Mouse (Mus musculus) layer of hippocampus, adult 2 months (tissue): ENCODE measurements around the gene Coa7. TPM values are rescaled to one million over a fixed set of nuclear protein-coding genes. Genes with fewer than 3 reads are reported as not detected.

Source experiments
- DNase-seq, 2 experiments: peaks; one replicate each; pipeline ENCODE4 v3.0.0; 2022; ENCODE audit warnings: low spot score in 2 of 2
- H3K27ac ChIP-seq: fragments of 200-600 bp; 2 replicates; pipeline ENCODE4 v1.8.1; 2022
- H3K4me3 ChIP-seq: fragments of 200-600 bp; 2 replicates; pipeline ENCODE4 v1.8.1; 2022; ENCODE audit warnings: mild to moderate bottlenecking
- CTCF ChIP-seq: fragments of 200-600 bp; conservative IDR thresholded peaks from 2 replicates; pipeline ENCODE4 v1.8.1; 2022; ENCODE audit warnings: antibody characterized with exemption, mild to moderate bottlenecking, moderate library complexity
- total RNA-seq, 2 experiments: library from RNA; stranded (reverse); gene quantifications; 2 replicates each; pipeline ENCODE4 v1.2.3; 2021

Gene Coa7
- total RNA-seq, 2 experiments from 2014 or later, result 28.8 to 31.6 TPM

DNA sequence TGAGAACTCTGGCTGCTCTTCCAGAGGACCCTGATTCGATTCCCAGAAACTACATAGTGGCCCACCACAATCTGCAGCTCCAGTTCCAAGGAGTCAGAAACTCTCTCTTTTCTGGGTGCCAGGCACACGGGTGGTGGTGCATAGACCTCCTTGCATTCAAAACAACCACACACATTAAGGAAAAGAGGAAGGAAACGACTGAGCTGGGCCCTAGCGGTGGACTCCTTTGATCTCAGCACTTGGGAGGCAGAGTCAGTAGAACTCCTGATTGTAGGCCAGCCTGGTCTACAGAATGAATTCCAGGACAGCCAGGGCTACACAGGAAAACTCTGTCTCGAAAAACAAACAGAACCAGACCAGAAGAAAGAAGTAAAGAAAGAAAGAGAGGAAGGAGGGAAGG, 4.4 kb upstream of the Coa7 start:
- no peak overlapping the region for H3K4me3 ChIP-seq
- no peak for DNase-seq
- H3K27ac ChIP-seq, result no peak overlapping the region
- TF ChIP-seq CTCF, result no peak

GRCm38 (mm10) chr4:108327071-108327579, 815 bp upstream of the Coa7 start:
- peak; percentile 18 to 39 for DNase-seq
- Histone ChIP-seq H3K4me3 (peak overlapping the region; percentile 95), H3K27ac (peak overlapping the region; percentile 99)
- peak; percentile 82 for TF ChIP-seq CTCF

- DNase-seq, result no peak
- Histone ChIP-seq H3K4me3 (no peak overlapping the region), H3K27ac (no peak overlapping the region)
- TF ChIP-seq CTCF, result no peak
These were observed 1.9 kb downstream of the Coa7 start for GRCm38 (mm10) chr4:108329840-108330239.

- TF ChIP-seq CTCF, result no peak
- Histone ChIP-seq H3K4me3 (no peak overlapping the region), H3K27ac (no peak overlapping the region)
- DNase-seq, result no peak
These were observed 4.1 kb downstream of the Coa7 start for GRCm38 (mm10) chr4:108332041-108332440.

- DNase-seq, result no peak
- TF ChIP-seq CTCF, result no peak
- no peak overlapping the region for H3K4me3 ChIP-seq
- peak overlapping the region; percentile 36; the same call in 1 of the 2 replicates for H3K27ac ChIP-seq
These were observed 7.5 kb downstream of the Coa7 start for GRCm38 (mm10) chr4:108335413-108335812.

DNA sequence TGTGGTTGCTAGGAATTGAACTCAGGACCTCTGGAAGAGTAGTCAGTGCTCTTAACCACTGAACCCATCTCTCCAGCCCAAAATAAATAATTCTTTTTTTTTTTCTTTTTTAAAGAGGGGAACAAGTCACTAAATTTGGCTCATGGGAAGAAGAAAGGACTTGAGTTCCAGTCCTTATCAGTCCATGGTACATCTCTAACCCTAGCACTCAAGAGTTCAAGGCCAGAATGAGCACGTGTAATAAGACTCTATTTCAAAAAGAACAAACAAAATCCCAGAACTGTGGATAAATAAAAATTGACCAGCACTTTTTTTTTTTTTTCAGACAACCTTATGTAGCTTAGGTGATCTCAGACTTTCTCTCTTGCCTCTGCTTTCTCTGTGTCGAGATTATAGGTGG, 8.8 kb downstream of the Coa7 start:
- no peak for DNase-seq
- 0 out of 2 replicates have a peak overlapping the region, but pooled peaks have one; percentile 87 for H3K27ac ChIP-seq
- TF ChIP-seq CTCF, result no peak; the same call in 1 of the 2 replicates
- H3K4me3 ChIP-seq, result no peak overlapping the region

- peak overlapping the region; percentile 87 for H3K27ac ChIP-seq
- TF ChIP-seq CTCF, result no peak
- H3K4me3 ChIP-seq, result no peak overlapping the region
- DNase-seq, result no peak
These were observed 9.9 kb downstream of the Coa7 start for GRCm38 (mm10) chr4:108337817-108338216.

DNA sequence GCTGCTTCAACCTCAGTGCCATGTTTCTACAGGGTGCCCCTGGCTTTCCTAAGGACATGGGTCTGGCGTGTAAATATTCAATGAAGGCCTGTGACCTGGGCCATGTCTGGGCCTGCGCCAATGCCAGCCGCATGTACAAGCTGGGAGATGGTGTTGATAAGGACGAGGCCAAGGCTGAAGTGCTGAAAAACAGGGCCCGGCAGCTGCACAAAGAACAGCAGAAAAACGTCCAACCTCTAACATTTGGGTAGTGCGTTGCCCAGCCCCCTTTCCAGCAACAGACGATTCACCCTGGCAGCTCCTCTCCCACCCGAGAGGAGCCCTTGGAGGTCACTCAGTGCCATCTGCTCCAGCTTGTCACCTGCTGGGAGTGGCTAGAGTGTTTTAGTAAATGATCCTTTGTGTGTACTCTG, 10.4 kb downstream of the Coa7 start:
- H3K4me3 ChIP-seq, result no peak overlapping the region
- no peak for TF ChIP-seq CTCF
- H3K27ac ChIP-seq, result peak overlapping the region; percentile 87
- DNase-seq, result no peak

- DNase-seq, result peak in 1 of 2 experiments; percentile 34
These were observed 10.9 kb downstream of the Coa7 start for GRCm38 (mm10) chr4:108338811-108339210.

GRCm38 (mm10) chr4:108339277-108339690, 11.3 kb downstream of the Coa7 start:
- peak; percentile 68 for DNase-seq
- peak; percentile 87 for TF ChIP-seq CTCF
- Histone ChIP-seq H3K4me3 (no peak overlapping the region), H3K27ac (peak overlapping the region; percentile 87)

More at GRCm38 (mm10) chr4:108338811-108339210, 10.9 kb downstream of the Coa7 start:
- Histone ChIP-seq H3K27ac (peak overlapping the region; percentile 87), H3K4me3 (no peak overlapping the region)
- TF ChIP-seq CTCF, result no peak

DNA sequence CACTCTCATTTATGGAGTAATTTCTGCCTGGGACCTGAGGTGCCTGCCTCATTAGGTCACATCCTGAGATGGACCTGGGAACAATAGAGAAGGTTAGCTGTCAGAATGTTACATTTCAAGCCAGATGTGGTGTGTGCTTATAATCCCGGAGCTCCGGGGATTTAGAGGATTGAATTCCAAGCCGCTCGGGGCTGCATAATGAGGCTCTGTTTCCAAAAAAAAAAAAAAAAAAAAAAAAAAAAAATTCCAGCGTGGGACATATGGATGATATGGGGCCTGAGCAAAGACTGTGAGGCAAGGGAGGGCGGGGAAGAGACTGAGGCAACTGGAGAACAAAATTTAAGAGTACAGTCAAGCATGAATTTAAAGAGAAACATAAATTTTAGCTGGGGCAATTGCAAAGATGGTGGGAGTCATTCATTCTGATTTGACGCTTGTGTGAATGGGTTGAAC, 16.7 kb downstream of the Coa7 start:
- Histone ChIP-seq H3K4me3 (no peak overlapping the region), H3K27ac (no peak overlapping the region)
- TF ChIP-seq CTCF, result no peak
- DNase-seq, result no peak

DNA sequence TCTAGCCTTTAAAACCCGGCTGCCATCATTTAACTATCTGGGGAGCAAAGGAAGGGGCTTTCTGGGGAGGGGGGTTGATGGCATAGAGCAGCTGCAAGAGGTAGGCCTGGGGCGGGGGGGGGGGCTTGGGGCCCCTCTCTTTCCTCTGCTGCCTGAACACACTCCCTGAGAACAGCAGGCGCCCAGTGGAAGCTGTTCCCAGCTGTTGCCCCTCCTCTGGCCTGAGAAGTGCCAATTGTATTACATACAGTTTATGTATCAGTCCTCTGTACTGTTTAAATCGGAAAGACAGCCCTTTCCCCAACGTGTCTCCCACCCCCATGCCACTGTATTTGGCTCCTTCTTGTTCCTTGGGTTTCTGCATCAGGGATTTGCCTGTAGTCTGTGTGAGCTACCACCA, 17.9 kb downstream of the Coa7 start:
- DNase-seq, result no peak
- no peak overlapping the region for H3K4me3 ChIP-seq
- no peak for TF ChIP-seq CTCF
- no peak overlapping the region for H3K27ac ChIP-seq

GRCm38 (mm10) chr4:108347111-108347510, 19.2 kb downstream of the Coa7 start:
- no peak overlapping the region for H3K27ac ChIP-seq

GRCm38 (mm10) chr4:108348256-108348875, 20.4 kb downstream of the Coa7 start:
- H3K27ac ChIP-seq, result no peak overlapping the region
- no peak overlapping the region for H3K4me3 ChIP-seq
- DNase-seq, result no peak
- TF ChIP-seq CTCF, result no peak

More at GRCm38 (mm10) chr4:108347111-108347510, 19.2 kb downstream of the Coa7 start:
- no peak for DNase-seq
- H3K4me3 ChIP-seq, result no peak overlapping the region
- no peak for TF ChIP-seq CTCF
